Mouse (Mus musculus): ENCODE measurements around the gene Atp6v1a. TPM values are rescaled to one million over a fixed set of nuclear protein-coding genes. Genes with fewer than 3 reads are reported as not detected.

Gene Atp6v1a
- polyA plus RNA-seq, 1 experiment from 2014 or later: 59.6 TPM

GRCm38 (mm10) chr16:44168990-44169389, 29.5 kb upstream of the Atp6v1a start:
- no peak for ATAC-seq (ENCODE audit: low FRiP score)
- no peak overlapping the region for H3K9ac ChIP-seq
- 90% methylated on average over 4 of the region's 4 CpGs for WGBS

GRCm38 (mm10) chr16:44165182-44165581, 25.7 kb upstream of the Atp6v1a start:
- ATAC-seq (ENCODE audit: low FRiP score): no peak
- 54% methylated on average over 3 of the region's 3 CpGs for WGBS

More at GRCm38 (mm10) chr16:44168990-44169389, 29.5 kb upstream of the Atp6v1a start:
- Histone ChIP-seq H3K9me3 (replicated peaks) (no peaks in the 10 kb centered on the region), H3K27ac (no peak overlapping the region), H3K4me1 (peaks cover 6% of the 10 kb centered on the region), H3K36me3 (no peaks in the 10 kb centered on the region), H3K4me2 (replicated peaks) (no peak overlapping the region), H3K27me3 (no peaks in the 10 kb centered on the region), H3K4me3 (no peak overlapping the region)

GRCm38 (mm10) chr16:44163831-44164230, 24.3 kb upstream of the Atp6v1a start:
- no peak overlapping the region for H3K4me2 ChIP-seq (replicated peaks)
- H3K4me1 ChIP-seq: no peaks in the 10 kb centered on the region
- H3K9me3 ChIP-seq (replicated peaks): no peaks in the 10 kb centered on the region
- H3K36me3 ChIP-seq: peaks cover 5% of the 10 kb centered on the region; the same call in 1 of the 2 replicates
- WGBS: 85% methylated on average over 2 of the region's 2 CpGs
- H3K4me3 ChIP-seq: no peak overlapping the region
- H3K27ac ChIP-seq: no peak overlapping the region
- no peaks in the 10 kb centered on the region for H3K27me3 ChIP-seq
- H3K9ac ChIP-seq: no peak overlapping the region
- ATAC-seq (ENCODE audit: low FRiP score): no peak

More at GRCm38 (mm10) chr16:44165182-44165581, 25.7 kb upstream of the Atp6v1a start:
- Histone ChIP-seq H3K9ac (no peak overlapping the region), H3K4me2 (replicated peaks) (no peak overlapping the region), H3K4me3 (no peak overlapping the region), H3K4me1 (no peaks in the 10 kb centered on the region), H3K27ac (no peak overlapping the region), H3K27me3 (no peaks in the 10 kb centered on the region), H3K9me3 (replicated peaks) (no peaks in the 10 kb centered on the region), H3K36me3 (0 out of 2 replicates have a peak, but pooled peaks cover under 1% of the 10 kb centered on the region)

GRCm38 (mm10) chr16:44159325-44159724, 19.8 kb upstream of the Atp6v1a start:
- 96% methylated on average over 7 of the region's 7 CpGs for WGBS
- no peak overlapping the region for H3K4me2 ChIP-seq (replicated peaks)
- no peaks in the 10 kb centered on the region for H3K9me3 ChIP-seq (replicated peaks)

GRCm38 (mm10) chr16:44154497-44155057, 15.1 kb upstream of the Atp6v1a start:
- no peaks in the 10 kb centered on the region for H3K9me3 ChIP-seq (replicated peaks)
- H3K4me1 ChIP-seq: no peaks in the 10 kb centered on the region
- no peak for ATAC-seq (ENCODE audit: low FRiP score)
- H3K4me3 ChIP-seq: no peak overlapping the region
- 0 out of 2 replicates have a peak, but pooled peaks cover 2% of the 10 kb centered on the region for H3K36me3 ChIP-seq
- H3K4me2 ChIP-seq (replicated peaks): no peak overlapping the region
- H3K27ac ChIP-seq: no peak overlapping the region
- H3K27me3 ChIP-seq: no peaks in the 10 kb centered on the region
- no peak overlapping the region for H3K9ac ChIP-seq
- 72% methylated on average over 6 of the region's 6 CpGs for WGBS

More at GRCm38 (mm10) chr16:44159325-44159724, 19.8 kb upstream of the Atp6v1a start:
- Histone ChIP-seq H3K36me3 (peaks cover 7% of the 10 kb centered on the region; the same call in 1 of the 2 replicates), H3K9ac (no peak overlapping the region), H3K27ac (no peak overlapping the region), H3K4me3 (no peak overlapping the region), H3K27me3 (no peaks in the 10 kb centered on the region), H3K4me1 (no peaks in the 10 kb centered on the region)
- no peak for ATAC-seq (ENCODE audit: low FRiP score)

- WGBS: 95% methylated on average over 1 of the region's 1 CpGs
- ATAC-seq (ENCODE audit: low FRiP score): no peak
- Histone ChIP-seq H3K9ac (no peak overlapping the region), H3K36me3 (no peaks in the 10 kb centered on the region), H3K27me3 (no peaks in the 10 kb centered on the region), H3K4me1 (no peaks in the 10 kb centered on the region), H3K9me3 (replicated peaks) (no peaks in the 10 kb centered on the region), H3K4me3 (no peak overlapping the region), H3K27ac (no peak overlapping the region), H3K4me2 (replicated peaks) (no peak overlapping the region)
Measured at GRCm38 (mm10) chr16:44149002-44149767, 9.7 kb upstream of the Atp6v1a start.

- ATAC-seq (ENCODE audit: low FRiP score): no peak
- Histone ChIP-seq H3K4me3 (no peak overlapping the region), H3K4me2 (replicated peaks) (peak overlapping the region; percentile 67; the same call in 1 of the 2 replicates), H3K27ac (no peak overlapping the region), H3K9me3 (replicated peaks) (no peaks in the 10 kb centered on the region), H3K4me1 (peaks cover 15% of the 10 kb centered on the region), H3K36me3 (no peaks in the 10 kb centered on the region), H3K27me3 (no peaks in the 10 kb centered on the region), H3K9ac (no peak overlapping the region)
- 61% methylated on average over 6 of the region's 6 CpGs for WGBS
Measured at GRCm38 (mm10) chr16:44141483-44141882, 2.0 kb upstream of the Atp6v1a start.

GRCm38 (mm10) chr16:44140186-44140787, 782 bp upstream of the Atp6v1a start:
- Histone ChIP-seq H3K4me2 (replicated peaks) (peak overlapping the region; percentile 67), H3K4me1 (peaks cover 15% of the 10 kb centered on the region), H3K36me3 (no peaks in the 10 kb centered on the region), H3K9ac (peak overlapping the region; percentile 90), H3K9me3 (replicated peaks) (no peaks in the 10 kb centered on the region), H3K4me3 (peak overlapping the region; percentile 94), H3K27ac (peak overlapping the region; percentile 98), H3K27me3 (no peaks in the 10 kb centered on the region)
- WGBS: under 1% methylated on average over 42 of the region's 44 CpGs
- ATAC-seq (ENCODE audit: low FRiP score): peak; percentile 59

GRCm38 (mm10) chr16:44138979-44139535, 448 bp downstream of the Atp6v1a start:
- Histone ChIP-seq H3K4me3 (peak overlapping the region; percentile 94), H3K27me3 (no peaks in the 10 kb centered on the region), H3K4me1 (peaks cover 15% of the 10 kb centered on the region), H3K4me2 (replicated peaks) (peak overlapping the region; percentile 95), H3K27ac (peak overlapping the region; percentile 98), H3K9ac (peak overlapping the region; percentile 90), H3K36me3 (no peaks in the 10 kb centered on the region), H3K9me3 (replicated peaks) (no peaks in the 10 kb centered on the region)
- peak; percentile 91 for ATAC-seq (ENCODE audit: low FRiP score)
- WGBS: under 1% methylated on average over 25 of the region's 25 CpGs

- Histone ChIP-seq H3K27ac (peak overlapping the region; percentile 98), H3K4me2 (replicated peaks) (peak overlapping the region; percentile 95), H3K36me3 (no peaks in the 10 kb centered on the region), H3K4me1 (peaks cover 15% of the 10 kb centered on the region), H3K9ac (peak overlapping the region; percentile 83), H3K27me3 (no peaks in the 10 kb centered on the region), H3K4me3 (peak overlapping the region; percentile 94), H3K9me3 (replicated peaks) (no peaks in the 10 kb centered on the region)
- 2% methylated on average over 24 of the region's 24 CpGs for WGBS
- peak; percentile 57; the same call in 1 of the 2 replicates for ATAC-seq (ENCODE audit: low FRiP score)
Measured at GRCm38 (mm10) chr16:44138377-44138978, 1.0 kb downstream of the Atp6v1a start.

GRCm38 (mm10) chr16:44136511-44137021, 2.9 kb downstream of the Atp6v1a start:
- ATAC-seq (ENCODE audit: low FRiP score): no peak
- Histone ChIP-seq H3K9me3 (replicated peaks) (no peaks in the 10 kb centered on the region), H3K4me2 (replicated peaks) (no peak overlapping the region), H3K27ac (no peak overlapping the region), H3K4me1 (peaks cover 13% of the 10 kb centered on the region), H3K4me3 (no peak overlapping the region), H3K9ac (no peak overlapping the region), H3K27me3 (no peaks in the 10 kb centered on the region), H3K36me3 (no peaks in the 10 kb centered on the region)
- WGBS: 88% methylated on average over 6 of the region's 6 CpGs

Measured in hindbrain, embryonic 12.5 days (tissue).